Mouse (Mus musculus) right cerebral cortex, postnatal 14 days (tissue): ENCODE data around the gene Ust.
A peak's percentile ranks its signal among the peaks of the same experiment; 100 is the strongest.

ENCODE experiments used
- DNase-seq: peaks from one replicate; pipeline ENCODE4 v3.0.0; 2022

The Ust gene

GRCm38 (mm10) chr10:8498951-8499891, 19.4 kb downstream of the Ust start:
- DNase-seq, result no peak

- no peak for DNase-seq
Observed at GRCm38 (mm10) chr10:8495543-8496141, 23.0 kb downstream of the Ust start.

GRCm38 (mm10) chr10:8491909-8492591, 26.6 kb downstream of the Ust start:
- DNase-seq, result no peak

- DNase-seq, result no peak
Observed at GRCm38 (mm10) chr10:8487388-8487787, 31.2 kb downstream of the Ust start.

- DNase-seq, result no peak
Observed at GRCm38 (mm10) chr10:8484487-8484886, 34.1 kb downstream of the Ust start.

GRCm38 (mm10) chr10:8482779-8483178, 35.8 kb downstream of the Ust start:
- no peak for DNase-seq

- no peak for DNase-seq
Observed at GRCm38 (mm10) chr10:8479779-8480178, 38.8 kb downstream of the Ust start.

GRCm38 (mm10) chr10:8477936-8478335, 40.7 kb downstream of the Ust start:
- no peak for DNase-seq

GRCm38 (mm10) chr10:8471995-8472394, 46.6 kb downstream of the Ust start:
- no peak for DNase-seq

- no peak for DNase-seq
Observed at GRCm38 (mm10) chr10:8471012-8471411, 47.6 kb downstream of the Ust start.

- no peak for DNase-seq
Observed at GRCm38 (mm10) chr10:8469516-8469915, 49.1 kb downstream of the Ust start.

GRCm38 (mm10) chr10:8468651-8469386, 49.8 kb downstream of the Ust start:
- no peak for DNase-seq

- no peak for DNase-seq
Observed at GRCm38 (mm10) chr10:8465918-8466317, 52.7 kb downstream of the Ust start.

- no peak for DNase-seq
Observed at GRCm38 (mm10) chr10:8465216-8465615, 53.4 kb downstream of the Ust start.

GRCm38 (mm10) chr10:8461372-8461771, 57.3 kb downstream of the Ust start:
- no peak for DNase-seq

GRCm38 (mm10) chr10:8454711-8455110, 63.9 kb downstream of the Ust start:
- no peak for DNase-seq

GRCm38 (mm10) chr10:8447681-8448080, 70.9 kb downstream of the Ust start:
- no peak for DNase-seq

GRCm38 (mm10) chr10:8446972-8447371, 71.7 kb downstream of the Ust start:
- no peak for DNase-seq

GRCm38 (mm10) chr10:8444052-8444451, 74.6 kb downstream of the Ust start:
- DNase-seq, result no peak

- DNase-seq, result no peak
Observed at GRCm38 (mm10) chr10:8431857-8432256, 86.8 kb downstream of the Ust start.

- peak; percentile 26 for DNase-seq
Observed at GRCm38 (mm10) chr10:8428787-8429778, 89.5 kb downstream of the Ust start.
